Mouse (Mus musculus) right cerebral cortex, adult 2 months (tissue): Measurements from ENCODE around the gene Srsf5.

ENCODE experiments used
- DNase-seq, 2 experiments: peaks; one replicate each; pipeline ENCODE4 v3.0.0; 2021 to 2022; ENCODE audit warnings: low spot score in 2 of 2

The Srsf5 gene

GRCm38 (mm10) chr12:80997652-80998051, 52.3 kb downstream of the Srsf5 start:
- no peak for DNase-seq

- no peak for DNase-seq
Measured at GRCm38 (mm10) chr12:80998528-80999221, 53.4 kb downstream of the Srsf5 start.
